Mouse (Mus musculus): ENCODE data around the gene Cib2.
"Not testable (repeated sequence)": the region's sequence is repeated elsewhere in the genome, so short reads cannot be mapped to it uniquely, and the experiment has no call there.

The Cib2 gene

DNA sequence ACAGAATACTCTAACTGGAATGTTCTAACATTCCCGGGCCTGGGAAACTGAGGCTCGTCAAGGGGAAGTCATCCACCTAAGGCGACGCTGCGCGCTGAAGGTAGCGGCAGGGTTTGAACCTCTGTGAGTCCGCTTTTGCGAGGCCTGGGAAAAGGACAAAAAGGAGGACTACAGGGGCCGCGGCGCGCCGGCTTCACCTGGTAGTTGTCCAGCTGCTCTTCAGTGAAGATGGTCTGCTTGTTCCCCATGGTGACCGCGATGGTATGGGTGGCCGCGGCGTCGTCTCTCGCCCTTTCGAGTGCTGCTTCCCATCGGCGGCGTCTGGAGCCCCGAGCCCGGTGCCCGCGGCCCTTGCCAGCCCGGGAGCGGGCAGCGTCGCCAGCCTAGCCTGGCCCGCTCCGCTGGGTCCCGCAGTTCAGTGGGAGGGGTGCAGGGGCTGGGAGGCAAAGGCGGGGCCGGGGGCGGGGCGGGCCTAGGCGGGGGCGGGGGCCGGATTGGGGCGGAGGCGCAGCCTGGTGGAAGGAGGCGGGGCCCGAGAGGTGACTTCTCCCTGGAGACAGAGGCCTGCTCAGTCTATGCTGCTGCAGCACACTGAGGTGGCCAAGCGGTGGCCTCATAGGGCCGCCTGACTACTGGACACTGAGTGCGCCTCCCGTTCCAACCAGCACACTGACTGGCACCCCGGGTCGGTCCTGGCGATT is at the start of gene Cib2:
Cib2 (minus strand) TSS at position 448 of the 701 bp plus-strand sequence.
- DNase-seq (ENCODE audit: low spot score in 2 of 2) = peak; percentile 52 to 64

- DNase-seq (ENCODE audit: low spot score in 2 of 2) = peak; percentile 29 to 48
These were observed 44.9 kb upstream of the Cib2 start for GRCm38 (mm10) chr9:54604886-54605285.

DNA sequence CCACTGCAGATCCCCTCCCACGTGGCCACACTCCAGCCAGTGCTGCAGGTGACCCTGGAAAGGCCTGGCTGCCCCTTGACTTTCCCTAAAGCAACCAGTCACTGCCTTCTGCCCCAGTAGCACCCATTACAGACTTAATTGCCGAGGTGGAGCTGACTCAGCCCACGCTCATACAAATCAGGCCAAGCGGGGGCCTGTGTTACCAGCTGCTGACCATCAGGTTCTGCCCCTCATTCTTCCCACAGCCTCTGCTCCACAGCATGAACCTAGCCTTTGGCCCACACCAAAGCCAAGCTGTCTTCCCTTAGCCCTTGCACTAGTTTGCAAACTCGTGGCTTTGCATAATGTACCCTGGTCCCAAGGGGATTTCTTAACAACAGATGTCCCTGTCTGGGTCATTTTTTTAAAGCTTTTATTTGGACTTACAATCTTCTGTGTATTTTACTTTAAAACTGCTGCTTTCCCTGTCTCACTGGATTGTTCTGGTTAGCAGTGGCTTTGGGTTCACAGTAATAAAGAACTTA is 44.2 kb upstream of the Cib2 start:
- no peak for DNase-seq (ENCODE audit: low spot score in 2 of 2)

- DNase-seq (ENCODE audit: low spot score in 2 of 2) = no peak
These were observed 42.9 kb upstream of the Cib2 start for GRCm38 (mm10) chr9:54602916-54603315.

DNA sequence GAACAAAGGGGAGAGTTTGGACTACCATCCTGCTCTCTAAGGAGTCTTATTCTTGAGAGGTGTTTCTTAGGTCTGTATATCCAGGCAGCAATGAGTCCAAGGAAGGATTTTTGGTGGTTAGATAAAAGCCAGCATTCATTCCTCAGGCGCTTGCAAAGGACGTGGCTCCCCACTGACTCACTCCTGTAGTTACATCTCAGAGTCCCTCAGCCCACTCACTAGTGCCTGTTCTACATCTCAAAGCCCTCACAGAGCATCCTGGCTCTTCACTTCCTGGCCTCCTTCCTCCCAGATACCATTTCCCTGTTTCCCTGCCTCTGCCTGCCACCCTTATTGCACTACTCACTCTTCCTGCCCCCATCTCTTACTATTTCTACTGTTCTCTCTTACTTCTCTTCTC is 42.4 kb upstream of the Cib2 start:
- DNase-seq (ENCODE audit: low spot score in 2 of 2) = no peak

DNA sequence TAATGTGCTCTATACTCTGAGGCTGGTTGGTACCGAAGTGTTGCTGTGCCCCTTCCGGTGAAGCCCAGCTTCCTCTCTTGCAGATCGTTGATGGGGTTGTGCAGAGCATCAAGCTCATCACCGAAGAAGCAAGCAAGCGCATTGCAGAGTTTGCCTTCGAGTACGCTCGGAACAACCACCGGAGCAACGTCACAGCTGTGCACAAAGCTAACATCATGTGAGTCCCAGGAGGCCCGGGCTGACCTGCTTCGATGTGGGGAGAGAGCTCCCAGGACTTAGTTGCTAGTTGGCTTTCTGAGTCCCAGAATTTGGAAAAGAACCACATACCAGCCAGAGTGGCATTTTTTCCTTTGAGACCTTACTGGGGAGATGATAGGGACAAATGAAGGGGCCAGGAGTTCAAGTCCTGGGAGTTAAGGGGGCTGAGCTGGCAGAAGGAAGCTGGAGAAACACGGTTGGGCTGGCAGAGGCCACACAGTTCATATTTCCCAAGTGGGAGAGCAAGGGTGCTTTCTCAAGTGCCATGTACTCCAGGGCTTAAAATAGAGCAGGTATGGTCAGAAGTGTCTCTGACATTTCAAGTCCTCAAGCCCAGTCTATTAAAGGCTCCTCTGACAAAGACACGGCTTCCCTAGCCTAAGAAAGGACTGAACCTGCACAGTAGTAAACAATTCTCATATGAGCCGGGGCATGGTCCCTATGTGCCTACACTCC is 36.9 kb upstream of the Cib2 start:
- no peak for DNase-seq (ENCODE audit: low spot score in 2 of 2)

DNA sequence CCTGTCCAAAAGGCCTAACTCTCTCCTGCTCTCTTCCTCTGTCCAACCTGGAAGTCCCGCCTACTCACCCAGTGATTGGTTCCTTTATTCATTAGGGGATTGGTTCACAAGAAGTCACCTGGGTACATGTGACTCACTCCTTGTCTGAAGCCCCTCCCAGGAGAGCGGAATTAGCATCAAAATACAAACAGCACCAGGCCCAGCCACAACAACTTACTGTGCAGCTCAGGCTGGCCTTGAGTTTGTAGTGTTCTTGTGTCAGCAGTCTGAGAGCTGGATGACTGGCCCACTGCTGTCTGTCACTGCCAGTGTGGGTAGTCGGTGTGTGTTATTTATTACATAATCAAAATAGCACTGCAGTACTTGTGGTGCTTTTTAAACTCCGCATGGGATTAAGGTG is 33.6 kb upstream of the Cib2 start:
- DNase-seq (ENCODE audit: low spot score in 2 of 2) = not testable (repeated sequence)

DNA sequence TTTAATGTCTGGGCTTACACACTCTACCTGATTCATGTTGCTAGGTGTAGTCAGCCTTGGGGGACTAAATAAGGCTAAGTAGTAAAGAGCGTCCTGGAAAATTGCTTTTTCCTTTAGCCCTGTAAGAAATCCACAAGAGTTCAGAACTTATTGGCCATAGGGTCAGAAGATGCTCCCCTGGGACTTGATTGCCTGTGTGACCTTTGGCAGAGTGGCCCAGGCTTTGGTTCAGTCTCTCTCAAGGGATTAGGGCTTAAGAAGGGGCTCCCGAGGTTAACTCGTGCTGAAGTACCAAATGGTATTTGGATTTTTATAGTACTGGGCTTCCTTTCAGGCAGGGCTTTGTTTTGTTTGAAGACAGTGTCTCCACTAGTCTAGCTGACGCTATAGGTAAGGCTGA is 27.8 kb upstream of the Cib2 start:
- DNase-seq (ENCODE audit: low spot score in 2 of 2) = no peak

- DNase-seq (ENCODE audit: low spot score in 2 of 2) = peak; percentile 98
These were observed 26.4 kb upstream of the Cib2 start, which contains the start of gene Idh3a for GRCm38 (mm10) chr9:54586199-54587061. TSS of gene Idh3a (plus strand) at chr9:54586334.

- DNase-seq (ENCODE audit: low spot score in 2 of 2) = no peak
These were observed 25.8 kb upstream of the Cib2 start for GRCm38 (mm10) chr9:54585839-54586198.

DNA sequence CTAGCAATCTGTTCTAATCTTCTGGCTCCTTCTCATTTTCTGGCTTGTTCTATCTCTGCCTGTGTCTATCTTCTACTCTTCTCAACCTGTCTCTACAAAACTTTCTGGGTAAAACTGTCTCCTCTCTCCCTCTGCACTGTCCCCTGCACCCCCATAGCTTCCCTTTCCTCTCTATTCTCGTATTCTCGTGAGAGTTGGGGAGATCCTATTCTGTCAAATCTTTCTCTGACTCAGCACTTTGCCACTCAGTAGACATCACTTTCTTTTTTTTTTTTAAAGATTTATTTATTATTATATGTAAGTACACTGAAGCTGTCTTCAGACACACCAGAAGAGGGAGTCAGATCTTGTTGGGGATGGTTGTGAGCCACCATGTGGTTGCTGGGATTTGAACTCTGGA is 24.1 kb upstream of the Cib2 start:
- DNase-seq (ENCODE audit: low spot score in 2 of 2) = not testable (repeated sequence)

GRCm38 (mm10) chr9:54583712-54584111 is 23.7 kb upstream of the Cib2 start:
- DNase-seq (ENCODE audit: low spot score in 2 of 2) = no peak

DNA sequence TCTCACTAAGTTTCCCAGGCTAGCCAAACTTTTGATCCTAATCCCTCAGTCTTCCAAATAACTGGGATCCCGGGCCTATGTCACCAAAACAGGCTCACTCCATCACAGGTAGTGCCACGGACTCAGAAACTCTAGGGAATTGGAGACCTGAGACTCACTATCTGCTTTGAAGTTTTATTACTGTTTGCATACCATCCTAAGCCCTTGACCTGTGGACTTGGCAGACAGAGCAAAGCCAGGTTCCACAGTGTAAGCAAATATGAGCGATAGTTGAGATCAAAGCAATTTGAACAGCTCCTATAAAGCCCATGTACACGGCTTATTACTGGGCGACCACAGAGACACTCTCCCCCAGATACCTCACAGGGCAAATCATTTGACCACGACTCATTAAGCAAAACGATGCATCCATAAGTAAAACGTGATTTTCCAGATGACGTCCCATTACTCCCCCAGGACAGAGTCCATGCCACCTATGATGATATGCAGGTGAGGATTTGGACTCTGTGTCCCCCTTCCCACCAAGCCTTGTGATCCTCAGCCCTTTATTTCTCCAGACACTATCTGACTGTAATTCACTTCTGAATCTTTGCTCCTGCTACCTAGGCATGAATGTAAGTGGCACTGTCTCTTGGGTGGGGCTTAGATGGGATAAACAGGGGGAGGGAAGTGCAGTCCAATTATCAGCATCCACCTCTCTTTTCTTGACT is 11.3 kb upstream of the Cib2 start:
- no peak for DNase-seq (ENCODE audit: low spot score in 2 of 2)

DNA sequence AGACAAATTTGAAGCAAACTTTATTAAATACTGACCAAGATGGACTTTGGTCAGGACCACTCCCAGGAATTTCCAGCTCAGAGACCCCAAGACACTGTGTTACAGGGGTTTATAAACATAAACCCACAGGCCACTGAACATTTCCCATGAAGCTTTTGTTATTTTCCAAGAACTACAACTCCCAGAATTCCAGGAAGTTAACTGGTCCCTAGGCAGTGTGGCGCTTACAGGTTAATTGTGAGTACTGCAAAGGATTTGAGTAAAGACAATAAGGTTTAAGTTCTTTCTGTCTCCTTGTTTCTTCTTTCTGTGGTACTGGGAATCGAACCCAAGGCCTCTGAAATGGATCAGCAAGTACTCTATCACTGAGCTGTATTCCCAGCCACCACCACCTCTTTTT is 8.7 kb upstream of the Cib2 start:
- DNase-seq (ENCODE audit: low spot score in 2 of 2) = no peak

- no peak for DNase-seq (ENCODE audit: low spot score in 2 of 2)
These were observed 6.9 kb upstream of the Cib2 start for GRCm38 (mm10) chr9:54566958-54567357.

DNA sequence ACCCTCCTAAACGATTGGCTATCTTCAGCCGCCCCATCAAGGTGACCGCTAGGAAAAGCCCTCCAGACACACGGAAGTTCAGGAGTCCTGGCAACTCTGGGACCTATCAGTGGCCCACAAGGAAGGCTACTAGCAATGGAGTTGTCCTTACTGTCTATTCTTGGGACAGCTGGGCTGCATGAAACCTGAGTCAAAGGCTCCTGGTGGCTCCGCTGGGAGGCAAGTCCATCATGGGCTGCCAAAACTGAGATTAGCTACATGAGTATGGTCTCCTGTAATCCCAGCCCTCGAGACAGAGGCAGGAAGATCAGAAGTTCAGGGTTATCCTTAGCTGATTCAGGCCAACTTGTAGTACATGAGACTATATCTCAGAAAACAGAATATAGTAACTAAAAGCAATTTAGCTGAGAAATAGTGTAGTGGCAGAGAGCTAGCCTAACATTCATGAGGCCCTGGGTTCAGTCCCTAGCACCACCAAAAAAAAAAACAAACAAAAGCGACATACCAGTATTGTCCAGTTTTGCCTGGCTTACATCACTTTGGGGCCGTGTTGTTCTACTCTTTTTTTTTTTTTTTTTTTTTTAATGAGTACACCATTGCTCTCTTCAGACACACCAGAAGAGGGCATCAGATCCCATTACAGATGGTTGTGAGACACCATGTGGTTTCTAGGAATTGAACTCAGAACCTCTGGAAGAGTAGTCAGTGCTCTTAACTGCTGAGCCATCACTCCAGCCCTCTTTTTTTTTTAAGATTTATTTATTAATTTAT is 998 bp upstream of the Cib2 start:
- no peak for DNase-seq (ENCODE audit: low spot score in 2 of 2)

DNA sequence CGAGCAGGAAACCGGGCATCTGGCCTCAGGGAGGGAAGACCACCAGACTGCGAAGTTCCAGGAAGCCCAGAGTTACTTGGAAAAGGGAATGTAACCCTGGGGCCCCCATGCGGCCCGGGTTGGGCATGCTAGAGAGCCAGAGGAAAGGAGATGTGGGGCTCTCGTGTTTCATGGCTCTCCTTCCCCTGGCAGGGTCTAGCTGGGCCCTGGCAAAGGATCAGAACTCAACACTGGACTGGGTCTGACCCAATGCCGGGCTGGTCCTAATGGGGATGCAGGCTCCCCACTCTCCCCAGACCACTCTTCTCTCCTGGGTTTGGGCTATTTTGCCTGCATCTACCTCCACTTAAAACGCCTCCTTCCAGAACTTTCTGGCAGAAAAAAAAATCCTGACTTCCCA is 1.3 kb downstream of the Cib2 start:
- no peak for DNase-seq (ENCODE audit: low spot score in 2 of 2)

- no peak for DNase-seq (ENCODE audit: low spot score in 2 of 2)
These were observed 5.0 kb downstream of the Cib2 start for GRCm38 (mm10) chr9:54555044-54555443.

DNA sequence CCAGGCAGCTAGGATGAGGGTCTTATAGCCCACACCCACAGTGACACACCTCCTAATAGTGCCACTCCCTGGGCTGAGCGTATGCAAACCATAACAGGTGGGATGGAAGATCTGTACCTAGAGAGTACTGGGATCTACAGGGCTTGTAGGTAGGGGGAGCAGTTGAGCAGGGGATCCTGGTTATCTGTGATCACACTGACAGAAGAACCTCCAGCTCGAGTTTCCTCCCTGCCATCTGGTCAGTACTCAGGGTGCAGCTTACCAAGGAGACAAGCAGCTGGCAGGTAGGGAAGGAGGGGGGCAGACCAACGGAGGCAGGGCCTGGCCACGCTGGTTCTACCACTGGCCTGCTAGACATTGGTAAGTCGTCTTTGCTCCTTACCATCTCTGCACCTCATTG is 7.6 kb downstream of the Cib2 start:
- DNase-seq (ENCODE audit: low spot score in 2 of 2) = peak in 1 of 2 experiments; percentile 12

DNA sequence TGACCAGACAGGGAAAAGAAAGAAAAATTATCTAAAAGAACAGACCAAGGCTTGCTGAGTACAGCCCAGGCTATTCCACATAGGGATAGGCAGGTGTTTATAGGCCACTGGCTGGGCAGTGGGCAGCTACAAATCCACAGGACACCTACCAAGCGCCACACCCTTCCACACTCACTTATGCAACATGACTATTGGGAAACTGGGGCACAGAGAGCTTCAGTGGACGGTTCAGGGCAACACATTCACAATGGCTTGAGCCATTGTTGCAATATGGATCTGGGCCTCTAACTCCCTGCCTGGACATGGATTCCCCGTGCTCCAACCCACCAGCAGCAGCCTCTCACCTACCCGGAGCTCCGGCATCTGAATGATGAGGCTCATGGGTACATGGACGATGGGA is 10.6 kb downstream of the Cib2 start:
- no peak for DNase-seq (ENCODE audit: low spot score in 2 of 2)

GRCm38 (mm10) chr9:54547536-54547935 is 12.5 kb downstream of the Cib2 start:
- DNase-seq (ENCODE audit: low spot score in 2 of 2) = peak in 1 of 2 experiments; percentile 20
